Mouse (Mus musculus) midbrain, embryonic 14.5 days (tissue): ENCODE measurements around the gene Mdga1. TPM values are rescaled to one million over a fixed set of nuclear protein-coding genes. Genes with fewer than 3 reads are reported as not detected.

ENCODE experiments used
- ATAC-seq: fragments of 200-750 bp; cut with Nextera tagmentation; 2 replicates; pipeline ENCODE4 v1.8.0; 2017; ENCODE audit warnings: moderate number of reproducible peaks, moderate library complexity; ENCODE audit not compliant: low FRiP score, low TSS enrichment
- DNase-seq: peaks from one replicate; pipeline ENCODE4 v3.0.0-alpha.2; 2015
- H3K27ac ChIP-seq: fragments of 300-500 bp; sonication (generic); replicated peaks from 2 replicates; pipeline ENCODE4 v1.5.1; 2014; ENCODE audit warnings: mild to moderate bottlenecking, low read depth, low read length, moderate library complexity
- H3K27me3 ChIP-seq: fragments of 300-500 bp; sonication (generic); 2 replicates; pipeline ENCODE4 v1.6.1; 2014; ENCODE audit warnings: low read length, control low read depth, mixed read lengths; ENCODE audit not compliant: control insufficient read depth, insufficient read depth
- H3K36me3 ChIP-seq: fragments of 300-500 bp; sonication (generic); 2 replicates; pipeline ENCODE4 v1.6.1; 2014; ENCODE audit warnings: low read length, control low read depth; ENCODE audit not compliant: control insufficient read depth, insufficient read depth
- H3K4me1 ChIP-seq: fragments of 300-500 bp; sonication (generic); 2 replicates; pipeline ENCODE4 v1.6.1; 2014; ENCODE audit warnings: mild to moderate bottlenecking, antibody characterized with exemption, low read length, control low read depth; ENCODE audit not compliant: control insufficient read depth, insufficient read depth
- H3K4me2 ChIP-seq: fragments of 300-500 bp; sonication (generic); 2 replicates; pipeline ENCODE4 v1.6.1; 2014; ENCODE audit warnings: mild to moderate bottlenecking, low read length, moderate library complexity
- H3K4me3 ChIP-seq: fragments of 300-500 bp; sonication (generic); replicated peaks from 2 replicates; pipeline ENCODE4 v1.5.1; 2014; ENCODE audit warnings: low read depth, low read length
- H3K9ac ChIP-seq: fragments of 300-500 bp; sonication (generic); replicated peaks from 2 replicates; pipeline ENCODE4 v1.6.1; 2014; ENCODE audit warnings: mild to moderate bottlenecking, low read length, moderate library complexity
- H3K9me3 ChIP-seq: fragments of 300-500 bp; sonication (generic); 2 replicates; pipeline ENCODE4 v1.6.1; 2016; ENCODE audit warnings: low read length, control low read depth, mixed read lengths; ENCODE audit not compliant: control insufficient read depth
- WGBS: fragments of 180-500 bp; shearing (Covaris S2); extraction: QIAGEN DNeasy Blood & Tissue Kit; methylation state at CpG from one replicate; pipeline ENCODE4 v1.1.7; 2014; 5-methylcytosine and 5-hydroxymethylcytosine counted together
- polyA plus RNA-seq: library from polyadenylated mRNA; unstranded; fragments of >200 nt; fragmentation: Nextera tagmentation; extraction: Ambion mirVana; gene quantifications from 2 replicates; pipeline ENCODE4 v1.2.1, GENCODE M21; 2014

Gene Mdga1
- polyA plus RNA-seq, 1 experiment from 2014 or later: 20.5 TPM

- Histone ChIP-seq H3K27ac (no peak overlapping the region), H3K4me2 (no peak overlapping the region), H3K9ac (no peak overlapping the region), H3K4me3 (no peak overlapping the region), H3K4me1 (peaks cover 11% of the 10 kb centered on the region; the same call in 1 of the 2 replicates), H3K36me3 (no peaks in the 10 kb centered on the region), H3K9me3 (no peaks in the 10 kb centered on the region), H3K27me3 (no peaks in the 10 kb centered on the region)
- WGBS: 17% methylated on average over 5 of the region's 5 CpGs
- ATAC-seq (peak; percentile 66; the same call in 1 of the 2 replicates), DNase-seq (peak; percentile 70)
Measured at GRCm38 (mm10) chr17:29947271-29947714, 22.6 kb downstream of the Mdga1 start.

DNA sequence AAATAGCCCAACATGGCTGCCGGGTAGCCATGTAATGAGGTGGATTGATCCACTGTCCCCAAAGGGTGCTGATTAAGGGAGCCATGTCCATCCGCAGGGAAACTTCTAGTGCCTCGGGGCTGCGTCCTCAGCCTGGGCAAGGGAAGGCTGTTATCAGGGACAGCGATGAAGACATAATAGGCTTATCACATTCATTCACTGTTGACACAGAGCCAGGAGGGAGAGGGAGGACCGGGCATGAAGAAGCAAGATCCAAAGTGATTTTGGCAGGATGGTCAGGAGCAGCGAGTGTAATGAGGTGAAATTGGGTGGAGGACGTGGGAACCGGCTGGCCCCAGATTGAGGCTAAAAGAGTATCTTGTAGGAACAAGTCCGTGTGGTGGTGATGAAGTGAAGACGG lies 25.5 kb downstream of the Mdga1 start:
- Histone ChIP-seq H3K4me1 (peaks cover 11% of the 10 kb centered on the region; the same call in 1 of the 2 replicates), H3K9me3 (no peaks in the 10 kb centered on the region), H3K27ac (no peak overlapping the region), H3K36me3 (no peaks in the 10 kb centered on the region), H3K4me2 (no peak overlapping the region), H3K9ac (no peak overlapping the region), H3K27me3 (no peaks in the 10 kb centered on the region), H3K4me3 (no peak overlapping the region)
- no peak for DNase-seq
- WGBS: 56% methylated on average over 11 of the region's 11 CpGs
- ATAC-seq: no peak

DNA sequence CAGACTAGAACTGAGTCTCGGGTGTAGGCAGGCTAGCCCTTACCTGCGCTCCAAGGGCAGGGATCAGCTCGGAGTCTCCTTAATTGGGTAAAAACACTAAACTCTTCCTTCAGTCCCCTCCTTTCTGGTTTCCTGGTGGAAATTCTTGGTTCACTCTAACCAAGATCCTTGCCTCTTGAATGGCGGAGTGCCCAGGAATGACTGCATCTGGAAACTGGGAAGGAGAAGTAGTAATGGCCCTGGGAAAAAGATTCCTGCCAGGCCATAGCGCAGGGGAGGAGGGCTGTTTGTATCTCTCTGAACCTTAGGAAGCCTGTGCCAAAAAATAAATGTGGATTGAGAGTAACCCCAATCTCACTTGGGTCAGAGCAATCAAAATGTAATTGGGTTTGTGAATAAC lies 30.9 kb downstream of the Mdga1 start:
- H3K4me1 ChIP-seq: no peaks in the 10 kb centered on the region
- no peak overlapping the region for H3K9ac ChIP-seq
- H3K36me3 ChIP-seq: no peaks in the 10 kb centered on the region
- DNase-seq: no peak
- WGBS: 91% methylated on average over 5 of the region's 5 CpGs
- no peak overlapping the region for H3K4me2 ChIP-seq
- no peak for ATAC-seq
- no peaks in the 10 kb centered on the region for H3K27me3 ChIP-seq
- H3K27ac ChIP-seq: no peak overlapping the region
- no peaks in the 10 kb centered on the region for H3K9me3 ChIP-seq
- H3K4me3 ChIP-seq: no peak overlapping the region

GRCm38 (mm10) chr17:29937350-29937781 lies 32.5 kb downstream of the Mdga1 start:
- Histone ChIP-seq H3K9ac (no peak overlapping the region), H3K27ac (no peak overlapping the region), H3K4me1 (no peaks in the 10 kb centered on the region), H3K36me3 (no peaks in the 10 kb centered on the region), H3K4me3 (no peak overlapping the region), H3K27me3 (no peaks in the 10 kb centered on the region), H3K4me2 (no peak overlapping the region), H3K9me3 (no peaks in the 10 kb centered on the region)
- 73% methylated on average over 9 of the region's 9 CpGs for WGBS
- DNase-seq: no peak
- no peak for ATAC-seq

GRCm38 (mm10) chr17:29934133-29934851 lies 35.6 kb downstream of the Mdga1 start:
- 92% methylated on average over 12 of the region's 12 CpGs for WGBS
- H3K36me3 ChIP-seq: no peaks in the 10 kb centered on the region
- H3K27ac ChIP-seq: no peak overlapping the region
- no peak for DNase-seq
- H3K9me3 ChIP-seq: no peaks in the 10 kb centered on the region
- H3K4me2 ChIP-seq: no peak overlapping the region
- ATAC-seq: no peak
- no peaks in the 10 kb centered on the region; the same call in 1 of the 2 replicates for H3K4me1 ChIP-seq
- no peak overlapping the region for H3K4me3 ChIP-seq
- H3K9ac ChIP-seq: no peak overlapping the region
- no peaks in the 10 kb centered on the region for H3K27me3 ChIP-seq

GRCm38 (mm10) chr17:29932753-29933152 lies 37.1 kb downstream of the Mdga1 start:
- Histone ChIP-seq H3K4me1 (no peaks in the 10 kb centered on the region; the same call in 1 of the 2 replicates), H3K4me3 (no peak overlapping the region), H3K27me3 (no peaks in the 10 kb centered on the region), H3K9ac (no peak overlapping the region), H3K27ac (no peak overlapping the region), H3K9me3 (no peaks in the 10 kb centered on the region), H3K36me3 (no peaks in the 10 kb centered on the region), H3K4me2 (no peak overlapping the region)
- DNase-seq (no peak), ATAC-seq (no peak)
- WGBS: 85% methylated on average over 6 of the region's 6 CpGs

- 85% methylated on average over 31 of the region's 31 CpGs for WGBS
- no peak for DNase-seq
- Histone ChIP-seq H3K4me2 (no peak overlapping the region), H3K9me3 (no peaks in the 10 kb centered on the region), H3K27me3 (no peaks in the 10 kb centered on the region), H3K9ac (no peak overlapping the region), H3K4me1 (no peaks in the 10 kb centered on the region; the same call in 1 of the 2 replicates), H3K36me3 (no peaks in the 10 kb centered on the region), H3K27ac (no peak overlapping the region), H3K4me3 (no peak overlapping the region)
- no peak for ATAC-seq
Measured at GRCm38 (mm10) chr17:29931224-29931945, 38.5 kb downstream of the Mdga1 start.

DNA sequence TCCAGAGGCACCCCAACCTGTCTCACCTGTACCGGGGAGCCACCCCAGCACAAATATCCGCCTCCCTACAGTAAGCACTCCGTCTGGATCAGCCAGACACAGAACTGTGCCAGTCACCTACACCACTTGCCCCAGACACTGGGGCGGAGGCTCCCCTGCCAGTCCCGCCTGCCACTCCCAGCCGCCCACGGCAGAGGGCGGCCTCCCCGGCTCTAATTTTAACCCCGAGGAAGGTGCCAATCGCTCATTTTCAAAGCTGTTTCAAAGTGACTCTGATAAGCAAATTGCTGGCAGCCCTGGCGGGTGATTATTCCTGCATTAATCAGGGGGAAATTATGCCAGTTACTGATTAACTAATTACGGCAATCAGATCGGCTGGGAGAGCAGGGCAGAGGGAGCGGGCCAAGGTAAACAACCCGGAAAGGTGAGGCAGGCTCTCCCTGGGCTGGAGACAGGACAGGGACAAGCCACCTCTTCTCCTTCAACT lies 41.1 kb downstream of the Mdga1 start:
- Histone ChIP-seq H3K36me3 (no peaks in the 10 kb centered on the region), H3K9me3 (no peaks in the 10 kb centered on the region), H3K4me1 (no peaks in the 10 kb centered on the region; the same call in 1 of the 2 replicates), H3K27me3 (no peaks in the 10 kb centered on the region), H3K4me2 (no peak overlapping the region), H3K4me3 (no peak overlapping the region), H3K27ac (no peak overlapping the region), H3K9ac (no peak overlapping the region)
- peak; percentile 55 for DNase-seq
- 55% methylated on average over 16 of the region's 16 CpGs for WGBS
- no peak for ATAC-seq
